Mouse (Mus musculus): Measurements from ENCODE around the gene Ppp1r36. TPM values are rescaled to one million over a fixed set of nuclear protein-coding genes. Genes with fewer than 3 reads are reported as not detected.

Ppp1r36 gene
- total RNA-seq (2012; rRNA removed), result not detected in 2 replicates
- not detected for polyA plus RNA-seq (2012; ENCODE audit: insufficient read depth in 1 of 2, insufficient read length in 2 of 2, low read depth in 1 of 2, low replicate concordance in 2 of 2, missing spikeins in 1 of 2)

DNA sequence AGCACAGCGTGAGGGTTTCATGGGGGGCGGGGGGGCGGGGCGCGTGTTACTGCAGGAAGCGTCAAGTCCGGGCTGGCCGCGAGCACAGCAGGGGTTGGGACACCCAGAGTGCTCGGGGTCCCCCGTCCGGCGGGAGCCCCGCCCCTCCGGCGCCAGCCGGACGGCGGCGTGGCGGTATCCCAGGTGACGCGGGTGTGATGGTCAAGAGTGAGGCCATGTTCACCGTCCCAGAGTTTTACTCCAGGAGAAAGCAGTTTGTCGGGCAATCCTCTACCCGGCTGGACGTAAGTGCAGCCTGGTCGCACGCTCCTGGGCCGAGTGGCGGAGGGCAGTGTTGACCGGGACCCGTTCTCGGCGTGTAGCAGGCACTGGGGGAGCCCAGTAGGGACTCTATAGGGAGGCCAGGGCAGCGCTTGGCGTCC, at the start of gene Ppp1r36:
Ppp1r36 (plus strand) TSS at position 106 of the 422 bp plus-strand sequence.
- Histone ChIP-seq H3K36me3 (ENCODE audit: control insufficient read depth in 1 of 2, insufficient read depth in 2 of 2, low read length in 2 of 2) (peaks cover 0 to 5% of the 10 kb centered on the region in 2 experiments; a peak in 1 of 4 replicates), H3K4me3 (ENCODE audit: control insufficient read depth in 1 of 2, insufficient read depth in 1 of 2, low read depth in 2 of 2, low read length in 2 of 2) (no peak within 1 kb of the TSS), H3K9me3 (replicated peaks; ENCODE audit: insufficient read depth, low read length) (no peaks in the 10 kb centered on the region), H3K27me3 (ENCODE audit: control insufficient read depth in 1 of 2, insufficient read depth in 2 of 2, low read length in 2 of 2) (no peaks in the 10 kb centered on the region), H3K79me2 (ENCODE audit: control insufficient read depth, insufficient read depth, low read length, poor library complexity) (no peaks in the 10 kb centered on the region), H3K9ac (ENCODE audit: control insufficient read depth, low read depth, low read length, poor library complexity, severe bottlenecking) (no peak within 1 kb of the TSS), H3K27ac (ENCODE audit: control insufficient read depth, low read depth, low read length) (no peak within 1 kb of the TSS), H3K4me1 (ENCODE audit: control insufficient read depth in 1 of 2, insufficient read depth in 2 of 2, low read length in 2 of 2) (peaks cover 7 to 11% of the 10 kb centered on the region in 2 experiments)
- TF ChIP-seq SIN3A (IDR thresholded peaks at IDR 0.05; ENCODE audit: low read length), result no peak
- TF ChIP-seq MAFK (IDR thresholded peaks at IDR 0.05; ENCODE audit: borderline replicate concordance, low read depth, low read length), result no peak
- no peak for TF ChIP-seq TCF12 (IDR thresholded peaks at IDR 0.05; ENCODE audit: low read depth, low read length)
- no peak for TF ChIP-seq USF2 (IDR thresholded peaks at IDR 0.05; ENCODE audit: borderline replicate concordance in 1 of 2, insufficient read depth in 1 of 2, low read depth in 1 of 2, low read length in 2 of 2)
- no peak for TF ChIP-seq GATA1 (IDR thresholded peaks at IDR 0.05; ENCODE audit: low read depth, low read length)
- DNase-seq (ENCODE audit: low read depth, low spot score), result no peak

DNA sequence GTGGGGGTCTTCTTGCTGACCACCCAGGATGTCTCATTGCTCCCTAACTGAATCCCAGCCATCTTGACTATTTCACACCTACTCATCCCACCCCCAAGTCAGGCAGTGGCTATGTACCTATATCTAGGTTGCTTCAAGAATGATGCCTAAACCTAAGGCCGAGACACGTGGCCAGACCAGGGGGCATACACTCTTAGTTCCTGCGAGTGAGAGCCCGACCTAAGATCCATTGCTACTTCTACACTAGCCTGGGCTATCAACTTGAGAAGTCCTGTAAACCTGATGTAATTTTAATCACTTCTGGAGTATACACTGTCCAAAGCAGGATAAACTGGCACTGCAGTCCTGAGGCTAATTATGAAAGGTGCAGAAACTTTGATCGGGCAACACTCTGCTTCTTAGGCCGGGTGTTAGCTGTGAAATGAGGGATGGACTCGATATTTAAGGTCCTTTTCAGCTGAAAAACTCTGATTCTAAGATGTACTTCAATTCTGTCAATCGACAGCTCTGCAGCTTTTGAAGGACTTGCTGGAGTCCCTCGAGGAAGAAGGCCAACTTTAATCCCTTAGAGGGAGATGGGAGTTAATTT, 49.0 kb upstream of the Ppp1r36 start:
- Histone ChIP-seq H3K4me3 (ENCODE audit: control insufficient read depth in 1 of 2, insufficient read depth in 1 of 2, low read depth in 2 of 2, low read length in 2 of 2) (peak overlapping the region; percentile 67 to 87), H3K36me3 (ENCODE audit: control insufficient read depth in 1 of 2, insufficient read depth in 2 of 2, low read length in 2 of 2) (peaks cover 0 to 40% of the 10 kb centered on the region in 2 experiments; a peak in 2 of 4 replicates), H3K27me3 (ENCODE audit: control insufficient read depth in 1 of 2, insufficient read depth in 2 of 2, low read length in 2 of 2) (no peaks in the 10 kb centered on the region), H3K9me3 (replicated peaks; ENCODE audit: insufficient read depth, low read length) (no peaks in the 10 kb centered on the region), H3K4me1 (ENCODE audit: control insufficient read depth in 1 of 2, insufficient read depth in 2 of 2, low read length in 2 of 2) (peaks cover 22 to 38% of the 10 kb centered on the region in 2 experiments), H3K27ac (ENCODE audit: control insufficient read depth, low read depth, low read length) (peak overlapping the region; percentile 97), H3K79me2 (ENCODE audit: control insufficient read depth, insufficient read depth, low read length, poor library complexity) (peaks cover 76% of the 10 kb centered on the region), H3K9ac (ENCODE audit: control insufficient read depth, low read depth, low read length, poor library complexity, severe bottlenecking) (peak overlapping the region; percentile 100)
- peak; percentile 72 for DNase-seq (ENCODE audit: low read depth, low spot score)
- TF ChIP-seq MXI1 (IDR thresholded peaks at IDR 0.05; ENCODE audit: low read depth, low read length) (peak; percentile 83), MAZ (IDR thresholded peaks at IDR 0.05; ENCODE audit: low read depth, low read length) (peak; percentile 42; the same call in 1 of the 2 replicates), NRF1 (IDR thresholded peaks at IDR 0.05; ENCODE audit: insufficient read depth, low read depth, low read length, poor library complexity, severe bottlenecking) (no peak), BHLHE40 (IDR thresholded peaks at IDR 0.05; ENCODE audit: borderline replicate concordance, low read depth, low read length) (no peak), MYC (IDR thresholded peaks at IDR 0.05; ENCODE audit: low read depth, low read length) (peak; percentile 79), KAT2A (conservative IDR thresholded peaks at IDR 0.05; ENCODE audit: low read depth, low read length) (no peak), HCFC1 (IDR thresholded peaks at IDR 0.05; ENCODE audit: low read depth, low read length) (peak; percentile 17; the same call in 1 of the 2 replicates), NELFE (IDR thresholded peaks at IDR 0.05; ENCODE audit: low read depth, low read length) (peak; percentile 5; the same call in 1 of the 2 replicates), SMC3 (IDR thresholded peaks at IDR 0.05; ENCODE audit: low read depth, low read length) (no peak), EP300 (IDR thresholded peaks at IDR 0.05; ENCODE audit: low read depth in 1 of 2, low read length in 2 of 2) (peak; percentile 29; a peak in 1 of 4 replicates), CHD2 (IDR thresholded peaks at IDR 0.05; ENCODE audit: low read length) (no peak), ETS1 (IDR thresholded peaks at IDR 0.05; ENCODE audit: low read depth, low read length) (no peak), MAX (IDR thresholded peaks at IDR 0.05; ENCODE audit: low read length) (peak; percentile 82), USF1 (IDR thresholded peaks at IDR 0.05; ENCODE audit: low read depth, low read length) (peak; percentile 61), CTCF (IDR thresholded peaks at IDR 0.05 in 2 of 3, conservative IDR thresholded peaks at IDR 0.05 in 1 of 3; ENCODE audit: control insufficient read depth in 1 of 3, insufficient read depth in 1 of 3, low read depth in 2 of 3, low read length in 3 of 3, poor library complexity in 1 of 3, severe bottlenecking in 1 of 3) (no peak), POLR2A (IDR thresholded peaks at IDR 0.05; ENCODE audit: control insufficient read depth in 1 of 2, insufficient read depth in 1 of 2, low read depth in 1 of 2, low read length in 2 of 2, poor library complexity in 1 of 2) (no peak; a peak in 1 of 4 replicates)

All from MEL (cell line).